Mouse (Mus musculus) kidney, adult 2 months (tissue): ENCODE data around the gene Atad3a.

ENCODE experiments used
- CTCF ChIP-seq: fragments of 200-500 bp; conservative IDR thresholded peaks from 2 replicates; pipeline ENCODE4 v1.5.1; 2011; ENCODE audit warnings: low read depth, mild to moderate bottlenecking, control low read depth, low read length, moderate library complexity, mixed read lengths; ENCODE audit not compliant: insufficient read depth, insufficient read length
- POLR2A ChIP-seq: fragments of 200-500 bp; IDR thresholded peaks from one replicate; pipeline ENCODE4 v1.6.1; 2011; ENCODE audit warnings: low read depth, low read length, control low read depth

DNA sequence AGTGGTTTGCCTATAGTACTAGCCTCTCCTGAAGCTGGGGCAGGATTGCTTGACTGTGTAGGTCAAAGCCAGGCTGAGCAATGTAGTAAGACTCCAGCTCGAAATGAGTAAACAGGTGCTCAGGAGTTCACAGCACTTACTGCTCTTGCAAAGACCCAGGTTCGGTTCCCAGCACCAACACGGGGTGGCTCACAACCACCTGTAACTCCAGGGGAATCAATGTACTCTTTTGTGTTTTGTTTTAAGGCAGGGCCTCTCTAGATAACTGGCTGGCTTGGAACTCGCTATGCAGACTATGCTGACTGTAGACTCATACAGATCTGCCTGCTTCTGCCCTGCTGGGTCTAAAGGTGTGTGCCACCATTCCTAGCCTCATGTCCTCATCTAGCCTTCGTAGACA is 18.2 kb downstream of the Atad3a start:
- TF ChIP-seq CTCF (no peak), POLR2A (no peak)
